Mouse (Mus musculus): ENCODE data around the gene Map3k14.
A peak's percentile ranks its signal among the peaks of the same experiment; 100 is the strongest.
"Not testable (repeated sequence)": the region's sequence is repeated elsewhere in the genome, so short reads cannot be mapped to it uniquely, and the experiment has no call there.

Gene Map3k14

DNA sequence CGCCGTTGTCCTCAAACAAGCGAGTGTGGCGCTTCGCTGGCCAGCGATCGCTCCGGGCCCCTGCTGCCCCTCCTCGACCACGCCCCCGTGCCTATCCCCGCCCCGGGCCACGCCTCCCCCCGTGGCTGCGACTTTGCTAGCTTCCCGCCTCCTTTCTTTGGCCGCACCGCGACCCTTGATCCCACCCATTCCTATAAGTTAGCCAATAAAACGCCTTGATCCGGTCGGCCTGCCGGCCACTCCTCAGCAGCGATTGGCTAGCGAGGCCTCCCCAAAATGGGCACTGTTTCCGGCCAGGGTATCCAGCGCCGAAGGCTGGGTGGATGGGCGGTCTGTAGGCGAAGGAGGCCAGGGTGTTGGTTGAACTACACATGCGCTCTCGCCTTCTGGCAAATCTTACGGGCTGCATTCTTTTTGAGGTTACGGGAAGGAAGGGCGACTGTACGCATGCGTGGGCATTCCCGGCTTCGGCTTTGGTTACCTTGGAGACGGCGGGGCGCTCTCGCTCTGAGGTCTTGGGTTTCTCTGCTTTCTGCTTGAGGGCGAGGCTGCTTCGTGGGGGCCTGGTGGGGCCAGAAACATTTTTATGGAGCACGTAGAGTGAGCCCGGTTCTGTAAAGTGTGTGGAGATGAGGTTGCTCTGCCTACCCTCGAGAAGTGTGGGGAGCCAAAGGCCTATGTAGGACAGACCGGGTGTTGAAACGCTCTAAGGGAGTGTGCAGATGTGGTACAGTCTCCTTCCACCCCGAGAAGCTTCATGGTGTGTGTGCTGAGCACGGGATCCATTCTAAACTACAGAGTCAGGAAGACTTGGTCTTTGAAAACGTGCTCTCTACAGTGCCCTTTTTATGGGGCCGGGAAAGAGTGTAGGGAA, at the start of gene Map3k14:
Gene Map3k14, minus strand, starts transcription at position 127 of the 874 bp plus-strand sequence.
- peak; percentile 100 for DNase-seq (ENCODE audit: low read depth, low spot score)

DNA sequence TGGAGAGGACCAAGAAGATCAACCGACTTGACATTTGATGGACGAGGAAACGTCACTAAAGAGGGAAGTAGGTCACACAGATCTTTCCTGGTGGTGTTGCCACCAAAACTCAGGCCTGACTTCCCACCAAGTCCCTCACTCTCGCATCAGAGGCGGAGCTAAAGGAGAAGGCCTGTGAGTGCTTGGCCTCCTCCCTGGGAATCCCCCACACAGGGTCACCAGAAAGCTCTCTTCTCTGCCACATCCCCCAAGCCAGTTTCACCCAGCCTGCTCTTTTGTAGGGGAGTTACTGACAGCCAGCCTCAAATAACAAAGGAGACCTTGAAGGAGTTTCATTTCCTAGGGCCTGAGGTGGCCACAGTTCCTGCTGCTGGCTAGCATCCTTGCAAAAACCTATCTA, 48.1 kb upstream of the Map3k14 start:
- DNase-seq (ENCODE audit: low read depth, low spot score): no peak

DNA sequence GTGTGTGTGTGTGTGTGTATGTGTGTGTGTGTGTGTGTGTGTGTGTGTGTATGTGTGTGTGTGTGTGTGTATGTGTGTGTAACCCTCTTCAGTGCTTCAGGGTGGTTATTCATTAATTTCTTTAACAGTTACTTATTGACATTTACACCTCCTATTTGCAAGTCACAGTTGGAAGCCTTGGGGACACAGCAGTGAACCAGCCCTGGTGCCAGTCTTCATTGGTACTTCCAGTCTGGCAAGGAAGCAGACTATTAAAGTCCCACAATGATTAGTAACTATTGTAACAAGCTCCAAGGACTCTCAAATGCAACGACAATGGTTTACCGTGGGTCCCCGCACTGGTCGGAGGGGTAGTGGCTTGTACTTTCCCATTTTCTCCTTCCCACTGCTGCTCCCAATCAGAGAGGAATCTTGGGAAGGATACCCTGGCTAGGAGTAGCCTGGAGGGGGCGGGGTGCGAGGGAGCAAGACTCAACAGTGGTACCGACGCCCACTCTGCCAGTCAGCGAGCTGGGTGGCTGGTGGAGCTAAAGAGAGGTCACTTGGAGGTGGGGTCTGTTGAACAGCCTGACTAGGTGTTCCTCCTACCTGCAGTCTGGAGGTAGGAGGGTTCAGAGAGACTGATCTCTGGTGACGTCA, 47.6 kb upstream of the Map3k14 start:
- no peak for DNase-seq (ENCODE audit: low read depth, low spot score)

DNA sequence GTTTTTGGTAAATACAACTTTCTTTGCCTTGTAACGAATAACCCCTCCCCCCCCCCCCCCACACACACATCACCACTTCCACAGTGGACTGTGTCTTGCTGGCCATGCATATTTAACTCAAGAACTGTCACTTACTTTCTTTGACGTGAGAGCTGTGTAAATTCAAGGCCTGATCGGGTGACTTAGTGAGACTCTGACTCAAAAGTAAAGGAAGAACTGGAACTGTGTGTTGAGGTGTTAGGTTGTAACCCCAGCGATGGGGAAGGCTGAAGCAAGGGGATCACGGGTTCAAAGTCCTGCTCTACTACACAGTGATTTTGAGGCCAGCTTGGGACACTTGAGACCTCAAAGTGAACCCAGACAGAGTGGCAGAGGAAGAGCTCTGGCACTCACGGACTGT, 46.3 kb upstream of the Map3k14 start:
- no peak for DNase-seq (ENCODE audit: low read depth, low spot score)

DNA sequence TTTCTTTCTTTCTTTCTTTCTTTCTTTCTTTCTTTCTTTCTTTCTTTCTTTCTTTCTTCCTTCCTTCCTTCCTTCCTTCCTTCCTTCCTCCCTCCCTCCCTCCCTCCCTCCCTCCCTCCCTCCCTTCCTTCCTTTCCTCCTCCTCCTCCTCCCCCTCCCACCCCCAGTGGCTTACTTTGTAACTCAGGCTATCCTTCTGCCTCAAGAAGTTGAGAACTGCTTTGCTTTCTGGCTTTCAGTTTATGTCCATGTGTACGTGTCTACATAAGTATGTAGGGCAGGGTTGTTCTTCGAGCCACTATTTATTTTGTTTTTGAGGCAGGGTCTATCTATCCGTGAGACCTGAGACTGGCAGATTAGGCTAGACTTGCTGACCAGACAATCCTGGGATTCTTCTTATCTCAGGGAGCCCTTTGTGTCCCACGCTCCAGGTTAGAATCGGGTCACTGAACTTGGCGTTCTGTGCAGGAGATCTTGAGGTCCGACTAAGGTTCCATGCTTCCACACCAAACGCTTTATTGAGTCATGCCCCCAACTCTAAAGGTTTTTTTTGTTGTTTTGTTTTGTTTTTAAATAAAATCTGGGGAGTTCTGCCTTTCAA, 45.5 kb upstream of the Map3k14 start:
- DNase-seq (ENCODE audit: low read depth, low spot score): no peak

DNA sequence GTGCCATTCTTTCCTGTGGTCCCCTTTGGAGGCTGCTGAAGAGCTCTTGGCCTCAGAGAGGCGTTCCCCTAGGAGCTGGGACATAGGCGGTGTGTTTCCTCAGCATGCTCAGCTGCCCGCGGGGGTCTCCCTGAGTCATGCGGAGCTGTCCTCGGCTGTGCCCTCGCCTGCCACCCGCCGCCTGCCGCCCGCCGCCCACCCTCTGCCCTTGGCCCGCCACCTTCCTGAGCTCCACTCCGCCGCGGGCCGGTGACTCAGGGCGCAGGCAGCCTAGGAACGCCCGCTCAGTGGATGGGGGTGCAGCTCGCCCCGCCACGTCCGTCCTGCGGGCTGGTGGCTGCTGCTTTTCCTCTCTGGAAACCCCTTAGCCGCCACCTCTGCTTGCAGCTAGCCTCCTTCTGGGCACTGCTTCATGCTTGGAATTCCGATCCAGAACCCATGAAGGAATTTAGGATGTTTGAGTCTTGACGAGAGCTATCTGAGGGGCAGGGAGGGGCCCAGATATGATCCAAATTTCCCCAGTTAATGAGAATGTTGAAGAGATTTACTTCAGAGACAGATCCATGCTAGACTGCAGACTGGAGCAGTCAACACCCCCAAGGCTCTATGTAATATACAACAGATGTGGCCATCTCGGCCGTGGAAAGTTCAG, 44.8 kb upstream of the Map3k14 start:
- peak; percentile 63 for DNase-seq (ENCODE audit: low read depth, low spot score)

GRCm38 (mm10) chr11:103309956-103310574, 42.8 kb upstream of the Map3k14 start:
- DNase-seq (ENCODE audit: low read depth, low spot score): no peak

DNA sequence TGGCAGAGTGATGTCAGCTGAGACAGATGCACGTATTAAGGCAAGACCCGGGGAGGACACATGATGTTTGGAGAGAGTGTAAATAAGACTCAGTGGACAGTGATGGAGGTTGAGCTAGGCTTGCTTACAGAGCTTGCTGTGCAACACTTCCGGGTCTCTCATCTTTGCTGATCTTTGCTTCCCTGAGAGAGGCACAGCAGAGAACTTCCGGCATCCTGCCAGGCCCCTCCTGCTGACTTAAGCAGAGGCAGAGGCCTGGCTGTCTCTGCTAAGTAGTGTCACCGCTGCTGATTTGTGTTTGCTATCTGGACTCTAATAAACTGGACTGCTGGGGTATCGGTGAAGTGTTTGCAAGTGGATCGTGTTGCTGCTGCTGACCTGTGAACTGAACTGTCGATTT, 40.6 kb upstream of the Map3k14 start:
- no peak for DNase-seq (ENCODE audit: low read depth, low spot score)

DNA sequence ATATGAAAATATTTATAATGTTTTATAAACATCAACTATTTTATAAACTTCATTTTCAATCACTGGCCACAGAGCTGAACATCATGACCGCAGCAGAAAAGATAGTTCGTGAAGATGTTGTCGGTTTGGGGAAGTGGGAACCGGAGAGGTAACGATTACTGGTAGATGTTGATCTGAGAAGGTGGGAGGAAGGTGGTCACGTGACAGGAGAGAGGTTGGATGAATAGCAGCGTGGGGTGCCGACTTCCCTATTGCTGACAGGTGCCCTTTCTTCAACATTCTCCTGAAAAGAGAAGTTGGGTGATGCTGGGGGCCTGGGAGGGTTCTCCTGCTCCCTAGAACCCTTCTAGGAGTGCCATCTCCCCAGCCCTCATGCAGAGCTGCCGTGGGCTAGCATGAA, 37.3 kb upstream of the Map3k14 start:
- no peak for DNase-seq (ENCODE audit: low read depth, low spot score)

- no peak for DNase-seq (ENCODE audit: low read depth, low spot score)
Measured at GRCm38 (mm10) chr11:103294772-103295171, 27.5 kb upstream of the Map3k14 start.

DNA sequence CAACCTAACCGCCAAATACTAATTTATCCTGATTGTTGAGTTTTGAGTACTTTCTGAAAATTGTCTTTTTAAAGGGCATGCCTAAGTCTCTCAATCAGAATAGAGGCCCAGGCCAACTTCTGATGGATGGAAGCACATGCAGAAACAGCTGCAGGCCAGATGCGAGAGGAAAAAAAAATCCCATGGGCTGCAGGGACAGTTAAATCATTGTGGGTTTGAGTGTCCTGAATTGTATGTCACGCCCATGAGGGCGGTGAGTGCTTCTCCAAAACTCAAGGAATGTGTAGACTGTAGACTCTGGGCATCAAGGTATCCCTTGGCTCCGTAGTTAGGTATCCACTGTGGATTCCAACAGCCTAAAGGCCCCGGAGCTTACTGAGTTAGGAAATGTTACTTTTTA, 26.8 kb upstream of the Map3k14 start:
- peak; percentile 68 for DNase-seq (ENCODE audit: low read depth, low spot score)

DNA sequence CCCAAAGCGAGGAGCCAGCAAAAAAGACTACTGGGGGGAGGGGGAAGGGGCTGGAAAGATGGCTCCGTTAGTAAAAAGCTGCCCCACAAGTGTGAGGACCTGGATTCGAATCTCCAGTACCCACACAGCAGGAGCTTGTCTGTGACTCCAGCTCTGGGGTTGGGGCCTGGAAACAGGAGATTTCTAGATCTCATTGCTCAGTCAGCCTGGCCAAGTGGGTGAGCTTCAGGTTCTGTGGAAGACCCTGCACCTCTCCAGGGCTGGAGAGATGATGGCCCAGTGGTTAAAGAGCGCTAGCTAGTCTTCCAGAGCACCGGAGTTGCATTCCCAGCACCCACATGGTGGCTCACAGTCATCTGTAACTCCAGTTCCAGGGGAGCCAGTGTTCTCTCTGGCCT, 25.6 kb upstream of the Map3k14 start:
- DNase-seq (ENCODE audit: low read depth, low spot score): no peak

DNA sequence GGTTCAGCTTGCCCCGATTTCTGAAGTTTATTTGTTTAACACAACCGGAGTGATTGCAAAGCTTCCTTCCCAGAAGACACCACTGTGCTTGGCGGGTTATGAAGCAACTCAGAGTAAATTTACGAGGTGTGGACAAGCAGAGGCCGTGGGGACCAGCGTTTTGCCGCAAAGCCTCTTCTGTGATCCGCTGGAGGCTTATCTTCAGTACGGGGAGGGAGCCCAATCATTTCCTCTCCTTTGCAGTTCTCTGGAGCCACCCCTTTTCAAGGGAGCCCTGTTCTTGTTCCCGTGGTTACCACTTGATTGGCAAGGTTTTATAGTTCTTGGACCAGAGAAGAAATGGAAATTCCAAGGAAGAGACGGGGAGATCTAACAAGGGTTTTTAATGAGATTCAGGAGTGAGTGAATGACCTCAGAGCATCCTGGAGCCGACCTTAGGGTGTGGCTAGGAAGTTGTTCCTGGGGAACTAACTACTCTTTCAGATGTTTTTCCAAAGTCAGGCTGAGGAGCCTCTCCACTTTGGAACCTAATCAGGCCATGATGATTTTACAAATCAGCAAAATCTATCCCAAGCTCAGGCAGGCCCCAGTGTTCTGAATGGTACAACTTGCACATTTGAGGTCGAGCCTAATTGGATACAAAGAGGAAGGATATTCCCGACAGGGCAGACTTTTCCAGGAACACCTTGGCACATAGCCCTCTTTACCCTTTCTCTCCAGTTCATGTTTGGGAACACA, 25.0 kb upstream of the Map3k14 start:
- DNase-seq (ENCODE audit: low read depth, low spot score): peak; percentile 64

DNA sequence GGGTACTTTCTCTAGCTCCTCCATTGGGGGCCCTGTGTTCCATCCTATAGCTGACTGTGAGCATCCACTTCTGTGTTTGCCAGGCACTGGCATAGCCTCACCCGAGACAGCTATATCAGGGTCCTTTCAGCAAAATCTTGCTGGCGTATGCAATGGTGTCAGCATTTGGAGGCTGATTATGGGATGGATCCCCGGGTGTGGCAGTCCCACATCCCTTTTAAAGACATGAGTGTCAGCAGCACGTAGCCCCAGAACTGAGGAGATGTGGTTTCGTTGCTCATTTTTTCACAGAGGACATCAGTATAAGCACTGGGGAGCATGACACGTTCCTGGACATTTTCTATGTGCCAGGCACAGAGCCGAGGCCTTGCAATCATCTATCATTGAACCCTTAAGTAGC, 23.6 kb upstream of the Map3k14 start:
- DNase-seq (ENCODE audit: low read depth, low spot score): not testable (repeated sequence)

GRCm38 (mm10) chr11:103288291-103288963, 21.2 kb upstream of the Map3k14 start:
- DNase-seq (ENCODE audit: low read depth, low spot score): no peak

DNA sequence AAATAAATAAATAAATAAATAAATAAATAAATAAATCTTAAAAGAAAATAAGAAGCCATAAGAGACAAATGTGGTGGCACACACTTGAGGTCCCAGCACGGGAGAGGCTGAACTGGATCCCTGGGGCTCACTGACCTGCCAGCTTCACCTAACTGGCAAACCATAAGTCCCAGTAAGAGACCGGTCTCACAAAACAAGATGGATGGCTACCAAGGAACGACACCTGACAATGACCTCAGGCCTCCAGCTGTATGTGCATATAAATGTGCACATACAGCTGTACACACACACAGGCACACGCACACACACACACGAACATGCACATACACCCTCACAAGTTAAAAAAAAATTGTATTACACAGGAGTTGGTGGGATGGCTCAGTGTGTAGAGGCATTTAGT, 19.6 kb upstream of the Map3k14 start:
- no peak for DNase-seq (ENCODE audit: low read depth, low spot score)

- DNase-seq (ENCODE audit: low read depth, low spot score): no peak
Measured at GRCm38 (mm10) chr11:103285951-103286350, 18.7 kb upstream of the Map3k14 start.

DNA sequence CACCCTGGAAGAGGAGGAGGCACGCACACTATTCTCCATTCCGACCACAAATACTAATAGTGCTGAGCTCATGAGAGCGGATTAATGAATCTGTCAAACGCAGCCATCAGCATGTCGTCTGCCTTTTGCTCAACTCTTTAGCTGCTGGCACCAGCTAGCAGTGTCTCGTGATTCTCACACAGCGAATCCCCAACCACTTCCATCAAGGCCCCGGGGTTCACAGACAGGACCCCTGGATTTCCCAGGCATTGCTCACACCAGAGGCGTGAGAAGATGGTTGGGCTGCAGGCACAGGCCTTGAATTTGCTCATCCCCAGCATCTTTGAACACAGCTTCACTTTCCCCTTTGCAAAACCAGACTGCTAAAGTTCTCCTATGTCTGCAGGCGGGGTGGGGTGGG, 18.0 kb upstream of the Map3k14 start:
- DNase-seq (ENCODE audit: low read depth, low spot score): no peak

DNA sequence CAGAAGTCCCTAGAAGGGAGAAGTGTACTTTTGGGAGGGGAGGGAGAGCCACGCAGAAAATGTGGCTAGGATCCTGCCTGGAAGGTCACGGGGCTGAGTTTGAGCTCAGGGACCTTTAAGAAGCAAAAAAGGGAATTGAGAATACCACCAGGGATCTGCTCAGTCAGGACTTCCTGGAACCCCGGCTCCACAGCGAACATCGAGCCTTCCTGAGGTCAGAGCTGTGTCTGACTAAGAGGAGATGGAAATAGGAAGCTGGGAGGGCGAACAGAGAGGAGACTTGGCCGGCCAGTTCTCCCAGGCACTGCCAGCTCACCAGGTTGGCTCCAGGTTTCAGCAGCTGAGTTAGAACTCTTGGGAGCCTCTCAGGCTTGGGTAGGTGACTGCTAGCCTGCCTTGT, 14.5 kb upstream of the Map3k14 start:
- no peak for DNase-seq (ENCODE audit: low read depth, low spot score)

DNA sequence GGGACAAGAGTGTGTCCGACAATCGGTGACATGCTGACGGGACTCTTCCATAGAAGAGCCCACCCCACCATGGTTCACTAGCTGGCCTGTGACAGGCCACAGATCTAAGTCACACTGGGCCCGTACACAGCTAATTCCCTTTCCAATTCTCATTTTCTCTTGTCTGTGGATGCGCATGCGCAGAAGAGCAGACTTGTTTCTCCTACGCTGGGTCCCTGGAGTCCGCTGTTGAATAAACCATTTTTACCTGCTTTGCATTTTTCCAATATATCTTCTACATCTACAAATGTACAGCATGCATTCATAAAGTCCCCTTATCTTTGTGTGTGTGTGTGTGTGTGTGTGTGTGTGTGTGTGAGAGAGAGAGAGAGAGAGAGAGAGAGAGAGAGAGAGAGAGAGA, 9.2 kb upstream of the Map3k14 start:
- DNase-seq (ENCODE audit: low read depth, low spot score): no peak

DNA sequence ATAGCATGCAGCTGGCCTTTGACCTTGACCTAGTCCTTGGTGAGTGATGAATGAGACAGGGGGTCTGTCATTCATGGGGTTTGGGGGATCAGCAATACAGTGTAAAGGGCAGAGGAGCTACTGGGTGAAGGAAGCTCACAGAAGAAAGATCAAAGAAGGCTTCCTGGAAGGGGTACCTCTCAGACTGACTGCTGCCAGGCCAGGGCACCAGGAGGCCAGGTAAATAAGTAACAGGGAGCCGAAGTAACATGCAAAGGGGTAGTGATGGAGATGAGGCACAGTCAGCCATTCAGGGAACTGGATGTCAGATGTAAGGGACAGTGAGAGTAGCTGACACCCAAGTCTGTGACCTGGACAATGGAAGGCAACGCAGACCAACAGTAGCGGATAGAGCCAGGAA, 5.6 kb upstream of the Map3k14 start:
- DNase-seq (ENCODE audit: low read depth, low spot score): no peak

All from mesoderm, embryonic 11.5 days (tissue).